Mouse (Mus musculus) erythroblast, embryonic 14.5 days (primary cell): ENCODE results near the gene Zfp871.

Source experiments
- GATA1 ChIP-seq: IDR thresholded peaks from 2 replicates; pipeline ENCODE4 v1.6.1; 2012; ENCODE audit warnings: low read length, inconsistent platforms, mixed read lengths
- TAL1 ChIP-seq: IDR thresholded peaks from 3 replicates; pipeline ENCODE4 v1.6.1; 2012; ENCODE audit warnings: low read length, inconsistent platforms, mixed read lengths

GRCm38 (mm10) chr17:32750611-32751010, 37.5 kb downstream of the Zfp871 start:
- TF ChIP-seq TAL1 (no peak), GATA1 (no peak)
